Mouse (Mus musculus) midbrain, postnatal 0 days (tissue): Measurements from ENCODE around the gene Efemp2. TPM values are rescaled to one million over a fixed set of nuclear protein-coding genes. Genes with fewer than 3 reads are reported as not detected.

Experiments
- ATAC-seq: fragments of 200-750 bp; cut with Nextera tagmentation; 2 replicates; pipeline ENCODE4 v1.8.0; 2017; ENCODE audit warnings: moderate number of reproducible peaks, mild to moderate bottlenecking, moderate TSS enrichment, moderate library complexity; ENCODE audit not compliant: low FRiP score
- DNase-seq: peaks from one replicate; pipeline ENCODE4 v3.0.0-alpha.2; 2015; ENCODE audit warnings: low spot score
- H3K27ac ChIP-seq: fragments of 300-500 bp; sonication (generic); 2 replicates; pipeline ENCODE4 v1.5.1; 2014; ENCODE audit warnings: low read depth, mild to moderate bottlenecking, low read length, mixed read lengths
- H3K27me3 ChIP-seq: fragments of 300-500 bp; sonication (generic); 2 replicates; pipeline ENCODE4 v1.6.1; 2014; ENCODE audit warnings: low read length, control low read depth, mixed read lengths; ENCODE audit not compliant: insufficient read depth
- H3K36me3 ChIP-seq: fragments of 300-500 bp; sonication (generic); 2 replicates; pipeline ENCODE4 v1.6.1; 2014; ENCODE audit warnings: low read length, control low read depth, mixed read lengths; ENCODE audit not compliant: insufficient read depth
- H3K4me1 ChIP-seq: fragments of 300-500 bp; sonication (generic); 2 replicates; pipeline ENCODE4 v1.6.1; 2014; ENCODE audit warnings: mild to moderate bottlenecking, control low read depth, antibody characterized with exemption, low read length, mixed read lengths; ENCODE audit not compliant: insufficient read depth
- H3K4me2 ChIP-seq: fragments of 300-500 bp; sonication (generic); 2 replicates; pipeline ENCODE4 v1.6.1; 2014; ENCODE audit warnings: low read depth, mild to moderate bottlenecking, low read length, mixed read lengths; ENCODE audit not compliant: poor library complexity, severe bottlenecking
- H3K4me3 ChIP-seq: fragments of 300-500 bp; sonication (generic); 2 replicates; pipeline ENCODE4 v1.5.1; 2014; ENCODE audit warnings: low read depth, mild to moderate bottlenecking, low read length, moderate library complexity
- H3K9ac ChIP-seq: fragments of 300-500 bp; sonication (generic); replicated peaks from 2 replicates; pipeline ENCODE4 v1.6.1; 2014; ENCODE audit warnings: mild to moderate bottlenecking, low read length, moderate library complexity, mixed read lengths; ENCODE audit not compliant: poor library complexity, severe bottlenecking
- H3K9me3 ChIP-seq: fragments of 300-500 bp; sonication (generic); 2 replicates; pipeline ENCODE4 v1.6.1; 2016; ENCODE audit warnings: low read length, control low read depth
- CTCF ChIP-seq: IDR thresholded peaks from 2 replicates; pipeline ENCODE4 v1.5.1; 2016; ENCODE audit warnings: antibody characterized with exemption, mild to moderate bottlenecking
- WGBS: fragments of 180-500 bp; shearing (Covaris S2); extraction: QIAGEN DNeasy Blood & Tissue Kit; methylation state at CpG from one replicate; pipeline ENCODE4 v1.1.7; 2014; 5-methylcytosine and 5-hydroxymethylcytosine counted together
- polyA plus RNA-seq: library from polyadenylated mRNA; unstranded; fragments of >200 nt; fragmentation: Nextera tagmentation; extraction: Ambion mirVana; gene quantifications from 2 replicates; pipeline ENCODE4 v1.2.1, GENCODE M21; 2015
- total RNA-seq: library from RNA; depleted of rRNA; stranded (reverse); fragments of >200 nt; gene quantifications from 2 replicates; pipeline ENCODE4 v1.2.3, GENCODE M21; 2014

Efemp2 gene
- total and polyA plus RNA-seq, 2 experiments from 2014 or later: 32.9 to 35.2 TPM

GRCm38 (mm10) chr19:5448354-5449150 lies 25.2 kb upstream of the Efemp2 start:
- TF ChIP-seq CTCF: no peak
- Histone ChIP-seq H3K9me3 (no peaks in the 10 kb centered on the region), H3K36me3 (no peaks in the 10 kb centered on the region), H3K4me1 (0 out of 2 replicates have a peak, but pooled peaks cover 4% of the 10 kb centered on the region), H3K27me3 (peaks cover 44% of the 10 kb centered on the region), H3K9ac (no peak overlapping the region), H3K27ac (no peak overlapping the region), H3K4me2 (peak overlapping the region; percentile 97), H3K4me3 (peak overlapping the region; percentile 47)
- ATAC-seq (no peak), DNase-seq (no peak)
- WGBS: 10% methylated on average over 36 of the region's 36 CpGs

DNA sequence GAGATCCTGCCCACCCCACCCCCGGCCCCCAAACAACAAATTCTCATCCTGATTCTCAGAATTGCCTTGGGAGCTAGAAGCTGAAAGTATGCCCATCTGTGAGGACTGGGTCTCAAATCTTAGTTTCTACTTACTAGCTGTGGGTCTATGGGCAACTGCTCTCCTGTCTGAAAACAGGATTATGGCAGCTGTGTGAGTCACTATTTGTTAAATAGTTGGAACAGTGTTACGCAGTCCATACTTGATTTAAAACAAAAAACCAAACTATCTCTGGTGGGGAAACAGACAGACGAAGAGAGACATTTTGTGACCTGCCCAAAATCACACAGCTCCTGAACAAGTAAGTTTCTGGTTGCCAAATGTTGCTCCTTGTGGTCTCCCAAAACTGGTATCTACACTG lies 24.1 kb upstream of the Efemp2 start:
- WGBS: 84% methylated on average over 3 of the region's 3 CpGs
- DNase-seq: no peak
- H3K36me3 ChIP-seq: 0 out of 2 replicates have a peak, but pooled peaks cover 4% of the 10 kb centered on the region
- TF ChIP-seq CTCF: no peak
- no peak overlapping the region for H3K9ac ChIP-seq
- H3K27me3 ChIP-seq: peaks cover 44% of the 10 kb centered on the region
- H3K4me2 ChIP-seq: no peak overlapping the region
- H3K4me3 ChIP-seq: no peak overlapping the region
- H3K9me3 ChIP-seq: no peaks in the 10 kb centered on the region
- H3K4me1 ChIP-seq: 0 out of 2 replicates have a peak, but pooled peaks cover 4% of the 10 kb centered on the region
- no peak overlapping the region for H3K27ac ChIP-seq
- ATAC-seq: no peak

DNA sequence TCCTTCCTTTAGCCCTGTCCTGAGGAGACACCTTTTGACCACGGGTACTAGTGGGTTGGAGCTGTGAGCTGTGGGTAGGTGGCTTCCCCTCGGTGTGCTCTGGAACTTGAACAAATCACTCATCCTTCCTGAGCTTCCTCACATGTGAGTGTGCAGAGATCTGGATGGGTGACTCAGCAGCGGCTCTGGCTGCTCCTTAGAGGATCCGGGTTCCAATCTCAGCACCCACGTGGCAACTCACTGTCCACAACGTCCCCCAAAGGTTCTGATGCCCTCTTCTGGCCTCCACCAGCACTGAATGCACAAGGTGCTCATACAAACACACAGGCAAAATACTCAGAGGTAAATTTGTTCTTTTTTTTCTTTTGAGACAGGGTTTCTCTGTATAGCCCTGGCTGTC lies 22.0 kb upstream of the Efemp2 start:
- WGBS: 80% methylated on average over 6 of the region's 6 CpGs

GRCm38 (mm10) chr19:5455037-5455436 lies 18.7 kb upstream of the Efemp2 start:
- Histone ChIP-seq H3K36me3 (0 out of 2 replicates have a peak, but pooled peaks cover 4% of the 10 kb centered on the region), H3K9me3 (no peaks in the 10 kb centered on the region), H3K27me3 (peaks cover 3% of the 10 kb centered on the region), H3K4me1 (peaks cover 13% of the 10 kb centered on the region), H3K4me3 (peak overlapping the region; percentile 80), H3K4me2 (peak overlapping the region; percentile 92), H3K27ac (no peak overlapping the region), H3K9ac (0 out of 2 replicates have a peak overlapping the region, but pooled peaks have one; percentile 29)
- 81% methylated on average over 12 of the region's 12 CpGs for WGBS
- DNase-seq: no peak
- ATAC-seq: no peak
- TF ChIP-seq CTCF: no peak

More for the DNA sequence above, 22.0 kb upstream of the Efemp2 start:
- no peak overlapping the region for H3K27ac ChIP-seq
- ATAC-seq (no peak), DNase-seq (no peak)
- H3K4me1 ChIP-seq: peaks cover 17% of the 10 kb centered on the region
- no peak overlapping the region for H3K9ac ChIP-seq
- 0 out of 2 replicates have a peak, but pooled peaks cover 4% of the 10 kb centered on the region for H3K36me3 ChIP-seq
- H3K27me3 ChIP-seq: peaks cover 36% of the 10 kb centered on the region
- no peak for TF ChIP-seq CTCF
- H3K4me2 ChIP-seq: no peak overlapping the region
- no peak overlapping the region for H3K4me3 ChIP-seq
- no peaks in the 10 kb centered on the region for H3K9me3 ChIP-seq

- DNase-seq (no peak), ATAC-seq (no peak)
- Histone ChIP-seq H3K9ac (0 out of 2 replicates have a peak overlapping the region, but pooled peaks have one; percentile 29), H3K27me3 (no peaks in the 10 kb centered on the region), H3K4me2 (peak overlapping the region; percentile 92), H3K27ac (no peak overlapping the region), H3K9me3 (no peaks in the 10 kb centered on the region), H3K36me3 (0 out of 2 replicates have a peak, but pooled peaks cover 4% of the 10 kb centered on the region), H3K4me3 (peak overlapping the region; percentile 80), H3K4me1 (peaks cover 13% of the 10 kb centered on the region)
- TF ChIP-seq CTCF: no peak
- 54% methylated on average over 8 of the region's 8 CpGs for WGBS
Observed at GRCm38 (mm10) chr19:5455568-5455967, 18.2 kb upstream of the Efemp2 start.
